Mouse (Mus musculus): ENCODE measurements around the gene Gla.
A peak's percentile ranks its signal among the peaks of the same experiment; 100 is the strongest.

The Gla gene

GRCm38 (mm10) chrX:134588261-134588660 lies 12.7 kb downstream of the Gla start:
- DNase-seq = no peak

- no peak for DNase-seq
Measured at GRCm38 (mm10) chrX:134586447-134586846, 14.5 kb downstream of the Gla start.

GRCm38 (mm10) chrX:134585103-134586002 lies 15.6 kb downstream of the Gla start, which contains the start of gene Rpl36a:
TSS of gene Rpl36a (plus strand) at chrX:134585654.
- peak; percentile 93 for DNase-seq

GRCm38 (mm10) chrX:134582888-134583669 lies 17.8 kb downstream of the Gla start, which contains the start of gene Btk:
TSS of gene Btk (minus strand) at chrX:134583570.
- no peak for DNase-seq

GRCm38 (mm10) chrX:134582270-134582669 lies 18.7 kb downstream of the Gla start:
- DNase-seq = no peak

GRCm38 (mm10) chrX:134580528-134581305 lies 20.2 kb downstream of the Gla start:
- no peak for DNase-seq

- DNase-seq = no peak
Measured at GRCm38 (mm10) chrX:134577896-134578295, 23.0 kb downstream of the Gla start.

GRCm38 (mm10) chrX:134566536-134567222 lies 34.2 kb downstream of the Gla start:
- DNase-seq = peak; percentile 25

- no peak for DNase-seq
Measured at GRCm38 (mm10) chrX:134564326-134564725, 36.6 kb downstream of the Gla start.

- DNase-seq = no peak
Measured at GRCm38 (mm10) chrX:134554425-134554824, 46.5 kb downstream of the Gla start.

GRCm38 (mm10) chrX:134553326-134553725 lies 47.6 kb downstream of the Gla start:
- DNase-seq = no peak

GRCm38 (mm10) chrX:134550903-134551302 lies 50.0 kb downstream of the Gla start:
- DNase-seq = peak; percentile 16

GRCm38 (mm10) chrX:134547330-134547729 lies 53.6 kb downstream of the Gla start:
- DNase-seq = no peak

- DNase-seq = no peak
Measured at GRCm38 (mm10) chrX:134541955-134542308, 59.0 kb downstream of the Gla start.

- DNase-seq = peak; percentile 58
Measured at GRCm38 (mm10) chrX:134541145-134541954, 59.6 kb downstream of the Gla start, which contains the start of gene Timm8a1. TSS of gene Timm8a1 (minus strand) at chrX:134541865.

- no peak for DNase-seq
Measured at GRCm38 (mm10) chrX:134540414-134541135, 60.4 kb downstream of the Gla start.

GRCm38 (mm10) chrX:134539795-134540194 lies 61.1 kb downstream of the Gla start:
- DNase-seq = peak; percentile 33
